Mouse (Mus musculus) kidney, embryonic 16.5 days (tissue): ENCODE results near the gene Slc10a6. TPM values are rescaled to one million over a fixed set of nuclear protein-coding genes. Genes with fewer than 3 reads are reported as not detected.

Experiments used
- ATAC-seq: fragments of 200-750 bp; cut with Nextera tagmentation; 2 replicates; pipeline ENCODE4 v1.8.0; 2017; ENCODE audit warnings: moderate TSS enrichment; ENCODE audit not compliant: low FRiP score, low TSS enrichment
- H3K27ac ChIP-seq: fragments of 300-500 bp; sonication (generic); 2 replicates; pipeline ENCODE4 v1.5.1; 2014; ENCODE audit warnings: low read length
- H3K27me3 ChIP-seq: fragments of 300-500 bp; sonication (generic); 2 replicates; pipeline ENCODE4 v1.6.1; 2014; ENCODE audit warnings: low read length, control low read depth, mixed read lengths; ENCODE audit not compliant: insufficient read depth
- H3K36me3 ChIP-seq: fragments of 300-500 bp; sonication (generic); 2 replicates; pipeline ENCODE4 v1.6.1; 2014; ENCODE audit warnings: low read length, control low read depth, mixed read lengths; ENCODE audit not compliant: insufficient read depth
- H3K4me1 ChIP-seq: fragments of 300-500 bp; sonication (generic); 2 replicates; pipeline ENCODE4 v1.6.1; 2014; ENCODE audit warnings: low read length, control low read depth, mixed read lengths; ENCODE audit not compliant: insufficient read depth
- H3K4me2 ChIP-seq: fragments of 300-500 bp; sonication (generic); replicated peaks from 2 replicates; pipeline ENCODE4 v1.6.1; 2014; ENCODE audit warnings: low read depth, low read length
- H3K4me3 ChIP-seq: fragments of 300-500 bp; sonication (generic); 2 replicates; pipeline ENCODE4 v1.5.1; 2014; ENCODE audit warnings: mild to moderate bottlenecking, low read length
- H3K9ac ChIP-seq: fragments of 300-500 bp; sonication (generic); replicated peaks from 2 replicates; pipeline ENCODE4 v1.6.1; 2014; ENCODE audit warnings: low read length
- H3K9me3 ChIP-seq: fragments of 300-500 bp; sonication (generic); 2 replicates; pipeline ENCODE4 v1.6.1; 2016; ENCODE audit warnings: low read length, control low read depth
- WGBS: fragments of 180-500 bp; shearing (Covaris S2); extraction: QIAGEN DNeasy Blood & Tissue Kit; methylation state at CpG from one replicate; pipeline ENCODE4 v1.1.7; 2014; 5-methylcytosine and 5-hydroxymethylcytosine counted together
- polyA plus RNA-seq: library from polyadenylated mRNA; unstranded; fragments of >200 nt; fragmentation: Nextera tagmentation; extraction: Ambion mirVana; gene quantifications from 2 replicates; pipeline ENCODE4 v1.2.1, GENCODE M21; 2015

Gene Slc10a6
- polyA plus RNA-seq, 1 experiment from 2014 or later, result 0.11 TPM

- Histone ChIP-seq H3K4me1 (peaks cover 4% of the 10 kb centered on the region; the same call in 1 of the 2 replicates), H3K27ac (no peak overlapping the region), H3K9ac (no peak overlapping the region), H3K27me3 (no peaks in the 10 kb centered on the region), H3K36me3 (no peaks in the 10 kb centered on the region), H3K9me3 (no peaks in the 10 kb centered on the region), H3K4me3 (no peak overlapping the region), H3K4me2 (no peak overlapping the region)
- ATAC-seq, result no peak
- 74% methylated on average over 5 of the region's 5 CpGs for WGBS
Measured at GRCm38 (mm10) chr5:103658921-103659320, 29.7 kb upstream of the Slc10a6 start.

GRCm38 (mm10) chr5:103655346-103656118 lies 26.3 kb upstream of the Slc10a6 start, which contains the start of gene 1700016H13Rik:
1700016H13Rik (minus strand) TSS chr5:103656010.
- Histone ChIP-seq H3K4me2 (peak within 1 kb of the TSS; percentile 100), H3K9ac (peak within 1 kb of the TSS; percentile 71), H3K27me3 (no peaks in the 10 kb centered on the region), H3K9me3 (no peaks in the 10 kb centered on the region), H3K4me1 (peaks cover 4% of the 10 kb centered on the region; the same call in 1 of the 2 replicates), H3K4me3 (peak within 1 kb of the TSS; percentile 63), H3K36me3 (no peaks in the 10 kb centered on the region), H3K27ac (0 out of 2 replicates have a peak within 1 kb of the TSS, but pooled peaks have one; percentile 43)
- 1% methylated on average over 54 of the region's 56 CpGs for WGBS
- peak; percentile 92 for ATAC-seq

GRCm38 (mm10) chr5:103654780-103655179 lies 25.6 kb upstream of the Slc10a6 start:
- 33% methylated on average over 4 of the region's 4 CpGs for WGBS

GRCm38 (mm10) chr5:103654225-103654624 lies 25.0 kb upstream of the Slc10a6 start:
- no peaks in the 10 kb centered on the region for H3K27me3 ChIP-seq
- peaks cover 4% of the 10 kb centered on the region; the same call in 1 of the 2 replicates for H3K4me1 ChIP-seq
- H3K4me3 ChIP-seq, result no peak overlapping the region
- H3K36me3 ChIP-seq, result no peaks in the 10 kb centered on the region
- 39% methylated on average over 6 of the region's 6 CpGs for WGBS
- no peak for ATAC-seq
- no peak overlapping the region for H3K4me2 ChIP-seq
- no peak overlapping the region for H3K27ac ChIP-seq
- no peaks in the 10 kb centered on the region for H3K9me3 ChIP-seq
- no peak overlapping the region for H3K9ac ChIP-seq

More at GRCm38 (mm10) chr5:103654780-103655179, 25.6 kb upstream of the Slc10a6 start:
- no peak overlapping the region for H3K9ac ChIP-seq
- no peaks in the 10 kb centered on the region for H3K36me3 ChIP-seq
- peak overlapping the region; percentile 100 for H3K4me2 ChIP-seq
- no peaks in the 10 kb centered on the region for H3K9me3 ChIP-seq
- H3K4me3 ChIP-seq, result peak overlapping the region; percentile 63
- peaks cover 4% of the 10 kb centered on the region; the same call in 1 of the 2 replicates for H3K4me1 ChIP-seq
- peak; percentile 33; the same call in 1 of the 2 replicates for ATAC-seq
- no peak overlapping the region for H3K27ac ChIP-seq
- H3K27me3 ChIP-seq, result no peaks in the 10 kb centered on the region

GRCm38 (mm10) chr5:103647320-103647719 lies 18.1 kb upstream of the Slc10a6 start:
- ATAC-seq, result no peak
- H3K27ac ChIP-seq, result no peak overlapping the region
- H3K4me2 ChIP-seq, result no peak overlapping the region
- H3K9me3 ChIP-seq, result no peaks in the 10 kb centered on the region
- H3K9ac ChIP-seq, result no peak overlapping the region
- H3K4me3 ChIP-seq, result no peak overlapping the region
- no peaks in the 10 kb centered on the region for H3K36me3 ChIP-seq
- H3K4me1 ChIP-seq, result peaks cover 5% of the 10 kb centered on the region; the same call in 1 of the 2 replicates
- WGBS, result 84% methylated on average over 3 of the region's 3 CpGs
- H3K27me3 ChIP-seq, result no peaks in the 10 kb centered on the region

GRCm38 (mm10) chr5:103644167-103644566 lies 15.0 kb upstream of the Slc10a6 start:
- Histone ChIP-seq H3K4me3 (no peak overlapping the region), H3K27ac (no peak overlapping the region), H3K36me3 (no peaks in the 10 kb centered on the region), H3K9ac (no peak overlapping the region), H3K27me3 (no peaks in the 10 kb centered on the region), H3K9me3 (no peaks in the 10 kb centered on the region), H3K4me2 (no peak overlapping the region), H3K4me1 (peaks cover 5% of the 10 kb centered on the region; the same call in 1 of the 2 replicates)
- WGBS, result 92% methylated on average over 1 of the region's 1 CpGs
- ATAC-seq, result peak; percentile 39; the same call in 1 of the 2 replicates

GRCm38 (mm10) chr5:103637162-103637561 lies 8.0 kb upstream of the Slc10a6 start:
- H3K36me3 ChIP-seq, result no peaks in the 10 kb centered on the region
- H3K4me2 ChIP-seq, result no peak overlapping the region
- no peaks in the 10 kb centered on the region for H3K27me3 ChIP-seq
- no peak for ATAC-seq
- no peaks in the 10 kb centered on the region for H3K9me3 ChIP-seq
- H3K4me3 ChIP-seq, result no peak overlapping the region
- no peak overlapping the region for H3K27ac ChIP-seq
- no peak overlapping the region for H3K9ac ChIP-seq
- H3K4me1 ChIP-seq, result no peaks in the 10 kb centered on the region
- 87% methylated on average over 2 of the region's 2 CpGs for WGBS

- H3K27me3 ChIP-seq, result no peaks in the 10 kb centered on the region
- no peaks in the 10 kb centered on the region for H3K4me1 ChIP-seq
- H3K27ac ChIP-seq, result no peak overlapping the region
- no peak for ATAC-seq
- no peaks in the 10 kb centered on the region for H3K36me3 ChIP-seq
- WGBS, result 82% methylated on average over 9 of the region's 9 CpGs
- H3K9ac ChIP-seq, result no peak overlapping the region
- H3K9me3 ChIP-seq, result no peaks in the 10 kb centered on the region
- no peak overlapping the region for H3K4me2 ChIP-seq
- no peak overlapping the region for H3K4me3 ChIP-seq
Measured at GRCm38 (mm10) chr5:103629854-103630580, 814 bp upstream of the Slc10a6 start.

GRCm38 (mm10) chr5:103628499-103628898 lies 704 bp downstream of the Slc10a6 start:
- Histone ChIP-seq H3K27ac (no peak overlapping the region), H3K27me3 (no peaks in the 10 kb centered on the region), H3K9me3 (no peaks in the 10 kb centered on the region), H3K4me1 (peaks cover 2% of the 10 kb centered on the region; the same call in 1 of the 2 replicates), H3K9ac (no peak overlapping the region), H3K4me3 (no peak overlapping the region), H3K4me2 (no peak overlapping the region), H3K36me3 (no peaks in the 10 kb centered on the region)
- ATAC-seq, result no peak
- WGBS, result 83% methylated on average over 6 of the region's 6 CpGs
